Mouse (Mus musculus): ENCODE results near the gene F2rl2. TPM values are rescaled to one million over a fixed set of nuclear protein-coding genes. Genes with fewer than 3 reads are reported as not detected.

F2rl2 gene
- polyA plus RNA-seq, 1 experiment from 2014 or later = 0.59 TPM

DNA sequence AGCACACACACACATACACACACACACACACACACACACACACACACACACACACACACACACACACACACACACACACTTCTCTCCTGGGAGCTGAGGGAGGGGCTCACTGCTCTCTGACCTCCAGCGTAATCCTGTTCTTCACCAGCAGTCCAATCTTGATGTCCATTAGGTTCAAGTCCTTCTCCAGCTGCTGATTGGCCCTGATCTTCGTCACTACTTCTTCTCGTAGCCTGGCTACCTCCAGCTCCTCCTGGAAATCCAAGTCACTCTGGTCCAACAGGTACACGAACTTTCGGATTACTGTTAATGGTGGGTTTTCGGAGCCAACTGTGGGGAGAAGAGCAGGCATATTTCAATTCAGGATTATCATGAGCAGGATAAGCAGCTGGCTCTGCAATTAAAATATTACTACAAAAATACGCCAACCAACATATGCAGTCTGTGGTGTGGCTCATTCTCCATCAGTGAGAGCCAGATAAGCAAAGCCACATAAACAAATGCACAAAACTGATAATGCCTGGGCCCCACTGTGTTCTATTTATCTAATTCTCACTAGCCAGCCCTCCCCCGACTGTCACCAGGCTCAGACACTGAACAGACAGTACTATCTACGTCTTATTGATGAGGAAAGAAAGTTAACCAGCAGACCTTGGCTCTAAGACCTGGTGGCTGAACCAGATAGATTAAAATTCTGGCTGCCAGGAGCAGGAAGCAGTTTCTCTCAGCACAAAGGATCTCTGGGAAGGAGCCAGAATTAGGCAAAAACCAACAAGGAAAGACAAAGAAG lies 25.4 kb upstream of the F2rl2 start:
- Histone ChIP-seq H3K27me3 (replicated peaks) (no peaks in the 10 kb centered on the region), H3K9ac (no peak overlapping the region), H3K9me3 (no peaks in the 10 kb centered on the region), H3K36me3 (replicated peaks) (no peaks in the 10 kb centered on the region), H3K4me2 (no peak overlapping the region), H3K4me3 (no peak overlapping the region), H3K4me1 (no peaks in the 10 kb centered on the region), H3K27ac (no peak overlapping the region)
- ATAC-seq (replicated peaks) = no peak
- WGBS = 79% methylated on average over 9 of the region's 9 CpGs

DNA sequence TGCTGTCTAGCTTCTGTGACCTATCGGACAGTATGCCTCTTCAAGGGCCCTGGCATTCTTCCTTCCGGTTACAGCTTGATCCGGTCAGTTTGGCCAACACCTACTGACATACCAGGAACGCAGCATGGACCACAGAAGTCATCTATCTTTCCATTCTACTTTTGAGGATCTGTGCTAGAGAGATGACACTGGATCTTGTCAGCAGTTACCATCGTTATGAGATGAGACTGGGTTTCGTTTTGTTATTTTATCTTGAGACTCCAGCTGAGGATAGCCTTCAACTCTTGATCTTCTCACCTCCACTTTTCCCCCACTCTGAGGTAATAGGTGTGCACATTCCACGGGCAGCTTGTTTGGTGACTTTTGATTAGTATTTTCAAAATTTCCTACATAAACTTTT lies 24.3 kb upstream of the F2rl2 start:
- no peak overlapping the region for H3K9ac ChIP-seq
- H3K27ac ChIP-seq = no peak overlapping the region
- H3K36me3 ChIP-seq (replicated peaks) = no peaks in the 10 kb centered on the region
- 91% methylated on average over 7 of the region's 7 CpGs for WGBS
- H3K27me3 ChIP-seq (replicated peaks) = no peaks in the 10 kb centered on the region
- H3K9me3 ChIP-seq = no peaks in the 10 kb centered on the region
- no peak for ATAC-seq (replicated peaks)
- H3K4me2 ChIP-seq = no peak overlapping the region
- H3K4me1 ChIP-seq = no peaks in the 10 kb centered on the region
- no peak overlapping the region for H3K4me3 ChIP-seq

DNA sequence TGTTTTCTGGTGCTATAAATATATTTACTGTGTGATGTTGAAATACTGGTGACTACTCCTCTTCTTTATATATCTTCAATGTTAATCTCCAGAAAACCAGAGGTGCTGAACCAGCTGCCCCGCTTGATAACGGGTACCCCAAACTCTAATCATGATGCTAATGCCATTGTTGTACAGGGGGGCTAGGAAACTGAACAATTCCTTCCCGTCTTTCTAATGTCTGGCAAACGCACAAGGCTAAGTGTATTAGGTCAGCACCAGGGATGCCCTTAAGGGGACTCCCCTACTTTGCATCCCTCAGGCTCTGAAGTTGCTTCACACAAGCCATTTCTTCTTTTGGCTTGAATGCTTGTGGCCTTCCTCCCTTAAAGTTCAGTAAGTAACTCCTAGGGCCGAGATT lies 17.6 kb upstream of the F2rl2 start:
- Histone ChIP-seq H3K4me3 (no peak overlapping the region), H3K27ac (no peak overlapping the region), H3K4me2 (no peak overlapping the region), H3K27me3 (replicated peaks) (no peaks in the 10 kb centered on the region), H3K4me1 (no peaks in the 10 kb centered on the region), H3K36me3 (replicated peaks) (no peaks in the 10 kb centered on the region), H3K9ac (no peak overlapping the region), H3K9me3 (no peaks in the 10 kb centered on the region)
- no peak for ATAC-seq (replicated peaks)
- 83% methylated on average over 5 of the region's 5 CpGs for WGBS

DNA sequence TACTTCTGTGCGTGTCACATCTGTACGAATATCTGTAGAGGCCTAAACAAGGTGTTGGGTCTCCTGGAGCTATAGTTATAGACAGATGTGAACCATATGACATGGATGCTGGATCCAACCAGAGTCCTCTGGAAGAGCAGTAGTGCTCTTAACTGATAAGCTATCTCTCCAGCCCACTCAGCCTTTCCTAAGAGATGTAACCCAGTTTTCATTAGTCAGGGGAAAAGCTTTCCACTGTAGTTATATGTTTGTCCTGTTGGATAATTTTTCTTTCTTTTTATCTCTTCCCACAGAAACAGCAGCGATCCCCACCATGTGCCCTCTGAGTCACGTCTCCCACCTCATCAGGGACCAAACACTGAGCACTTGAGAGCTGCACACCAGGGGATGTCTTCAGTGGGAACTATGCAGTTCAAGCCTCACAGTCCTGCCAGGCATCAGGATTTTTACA lies 17.1 kb upstream of the F2rl2 start:
- no peak for ATAC-seq (replicated peaks)

DNA sequence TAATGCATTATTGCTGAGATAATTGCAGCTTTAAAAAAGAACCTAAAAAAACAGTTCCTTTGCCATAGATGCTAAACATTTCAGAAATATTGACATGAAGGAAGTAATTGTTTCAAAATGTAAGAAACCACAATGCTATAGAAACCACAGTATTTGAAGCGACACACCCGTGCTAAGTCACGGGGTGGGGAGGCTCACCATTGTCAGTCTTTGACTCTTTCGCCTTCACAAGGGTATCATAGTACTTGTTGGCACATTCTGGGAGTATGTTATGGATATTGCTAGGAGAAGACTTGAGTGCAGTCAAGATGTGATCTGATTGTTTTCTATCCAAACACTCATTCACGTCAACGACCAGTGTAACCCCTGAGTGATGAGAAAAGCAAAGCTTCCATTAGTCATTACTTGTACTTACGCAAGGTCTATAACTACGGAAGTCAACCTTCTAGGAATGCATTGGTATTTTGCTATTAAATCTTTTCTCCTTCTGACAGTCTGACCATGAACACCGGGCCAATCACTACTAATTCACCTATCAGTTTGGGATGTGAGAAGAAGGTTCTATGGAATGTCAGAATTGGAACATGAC lies 11.9 kb upstream of the F2rl2 start:
- H3K4me3 ChIP-seq = no peak overlapping the region
- ATAC-seq (replicated peaks) = no peak
- no peak overlapping the region for H3K4me2 ChIP-seq
- H3K4me1 ChIP-seq = no peaks in the 10 kb centered on the region
- no peaks in the 10 kb centered on the region for H3K36me3 ChIP-seq (replicated peaks)
- no peak overlapping the region for H3K27ac ChIP-seq
- H3K27me3 ChIP-seq (replicated peaks) = no peaks in the 10 kb centered on the region
- WGBS = 94% methylated on average over 9 of the region's 9 CpGs
- H3K9me3 ChIP-seq = no peaks in the 10 kb centered on the region
- H3K9ac ChIP-seq = no peak overlapping the region

More for the DNA sequence above, 17.1 kb upstream of the F2rl2 start:
- Histone ChIP-seq H3K4me3 (no peak overlapping the region), H3K27ac (no peak overlapping the region), H3K4me2 (no peak overlapping the region), H3K9ac (no peak overlapping the region), H3K36me3 (replicated peaks) (no peaks in the 10 kb centered on the region), H3K27me3 (replicated peaks) (no peaks in the 10 kb centered on the region), H3K9me3 (no peaks in the 10 kb centered on the region), H3K4me1 (no peaks in the 10 kb centered on the region)
- WGBS = 90% methylated on average over 4 of the region's 4 CpGs

DNA sequence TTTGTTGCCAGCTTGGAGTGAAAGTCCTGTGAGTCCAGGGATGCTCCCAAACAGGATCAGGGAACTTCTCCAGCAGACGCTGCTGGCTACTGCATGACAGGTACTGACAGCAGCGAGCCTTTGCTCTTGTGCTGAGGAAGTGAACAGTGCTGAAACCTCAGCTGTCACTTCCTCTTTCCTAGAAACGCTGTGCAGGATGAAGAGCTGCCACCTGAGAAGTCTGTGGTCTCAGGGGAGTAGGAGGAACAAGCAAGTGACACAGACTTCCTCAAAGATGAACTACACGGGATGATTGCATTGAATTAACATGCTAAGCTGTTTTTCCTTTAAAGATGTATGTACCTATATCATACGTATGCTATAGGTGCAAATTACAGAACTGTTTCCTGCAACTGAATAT lies 10.9 kb upstream of the F2rl2 start:
- Histone ChIP-seq H3K4me2 (no peak overlapping the region), H3K27me3 (replicated peaks) (no peaks in the 10 kb centered on the region), H3K27ac (no peak overlapping the region), H3K9ac (no peak overlapping the region), H3K36me3 (replicated peaks) (no peaks in the 10 kb centered on the region), H3K4me1 (no peaks in the 10 kb centered on the region), H3K4me3 (no peak overlapping the region), H3K9me3 (no peaks in the 10 kb centered on the region)
- no peak for ATAC-seq (replicated peaks)
- WGBS = 89% methylated on average over 5 of the region's 5 CpGs

DNA sequence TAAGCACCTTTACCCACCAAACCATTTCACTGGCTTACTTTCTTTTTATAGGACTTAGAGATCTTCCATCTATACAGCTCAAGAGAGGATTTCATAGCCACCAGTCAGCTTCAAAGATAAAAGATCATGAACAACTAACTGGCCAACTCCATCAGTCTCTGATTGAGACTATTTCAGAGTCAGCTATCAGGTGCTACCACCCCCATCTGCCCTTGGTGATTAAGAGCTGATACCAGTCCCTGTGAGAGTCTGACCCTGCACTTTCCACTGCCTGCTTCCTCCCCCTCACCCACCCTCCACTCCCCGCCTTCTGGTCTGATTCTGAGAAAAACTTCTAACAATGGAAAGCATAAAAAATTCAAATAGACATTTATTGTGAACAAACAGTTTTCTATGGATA lies 8.1 kb upstream of the F2rl2 start:
- ATAC-seq (replicated peaks) = no peak
- Histone ChIP-seq H3K4me2 (no peak overlapping the region), H3K4me1 (no peaks in the 10 kb centered on the region), H3K4me3 (no peak overlapping the region), H3K36me3 (replicated peaks) (no peaks in the 10 kb centered on the region), H3K27me3 (replicated peaks) (no peaks in the 10 kb centered on the region), H3K27ac (no peak overlapping the region), H3K9ac (no peak overlapping the region), H3K9me3 (no peaks in the 10 kb centered on the region)
- WGBS = 84% methylated on average over 1 of the region's 1 CpGs

DNA sequence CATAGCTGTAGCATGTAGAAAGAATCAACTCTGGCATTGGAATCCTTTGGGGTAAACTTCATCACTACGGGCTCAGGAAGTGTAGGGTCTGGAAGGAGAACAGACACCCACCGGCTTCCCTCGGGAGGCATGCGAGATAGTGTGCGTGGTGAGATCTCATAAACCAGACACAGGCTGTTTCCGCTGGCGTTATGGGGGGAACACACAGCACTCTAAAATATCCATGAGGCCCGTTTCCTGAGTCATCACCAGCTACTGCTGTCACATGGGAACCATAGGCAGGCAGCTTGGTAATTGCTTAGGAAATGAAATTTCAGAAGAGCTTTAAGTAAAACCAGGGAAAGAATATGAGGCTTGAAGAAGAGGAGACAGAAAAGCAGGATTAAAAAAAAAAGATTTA lies 4.5 kb upstream of the F2rl2 start:
- no peak for ATAC-seq (replicated peaks)
- H3K27ac ChIP-seq = no peak overlapping the region
- whole genome bisulfite sequencing = 89% methylated on average over 8 of the region's 8 CpGs

DNA sequence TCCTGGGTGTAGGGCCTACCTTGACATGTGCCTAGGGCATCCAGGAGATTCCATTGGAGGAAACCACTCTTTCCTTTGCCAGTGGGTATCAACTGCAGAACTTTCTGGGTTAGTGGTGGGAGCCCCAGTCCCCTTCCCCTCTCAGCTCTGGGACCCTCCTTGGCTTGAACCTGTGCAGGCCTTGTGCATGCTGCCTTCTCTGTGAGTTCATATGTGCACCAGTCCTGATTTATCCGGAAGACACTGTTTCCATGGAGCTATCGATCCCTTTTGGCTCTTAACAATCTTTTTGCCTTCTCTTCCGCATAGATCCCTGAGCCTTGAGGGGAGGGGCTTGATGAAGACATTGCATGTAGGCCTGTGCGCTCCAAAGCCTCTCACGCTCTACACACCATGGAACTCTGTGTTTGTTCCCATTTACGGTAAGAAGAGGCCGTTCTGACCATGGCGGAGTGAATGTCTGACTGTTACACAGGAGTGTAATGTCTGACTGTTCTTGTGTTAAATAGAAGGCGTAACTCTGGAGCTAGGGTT lies 466 bp upstream of the F2rl2 start:
- no peak overlapping the region for H3K9ac ChIP-seq
- no peak overlapping the region for H3K4me2 ChIP-seq
- no peaks in the 10 kb centered on the region for H3K9me3 ChIP-seq
- no peak overlapping the region for H3K4me3 ChIP-seq
- H3K27me3 ChIP-seq (replicated peaks) = no peaks in the 10 kb centered on the region
- H3K27ac ChIP-seq = no peak overlapping the region
- no peaks in the 10 kb centered on the region for H3K36me3 ChIP-seq (replicated peaks)
- no peak; the same call in 1 of the 2 replicates for ATAC-seq (replicated peaks)
- WGBS = 82% methylated on average over 9 of the region's 9 CpGs
- H3K4me1 ChIP-seq = no peaks in the 10 kb centered on the region

More for the DNA sequence above, 4.5 kb upstream of the F2rl2 start:
- H3K27me3 ChIP-seq (replicated peaks) = no peaks in the 10 kb centered on the region
- no peak overlapping the region for H3K4me3 ChIP-seq
- H3K4me2 ChIP-seq = no peak overlapping the region
- H3K9me3 ChIP-seq = no peaks in the 10 kb centered on the region
- H3K9ac ChIP-seq = no peak overlapping the region
- H3K4me1 ChIP-seq = no peaks in the 10 kb centered on the region
- H3K36me3 ChIP-seq (replicated peaks) = no peaks in the 10 kb centered on the region

DNA sequence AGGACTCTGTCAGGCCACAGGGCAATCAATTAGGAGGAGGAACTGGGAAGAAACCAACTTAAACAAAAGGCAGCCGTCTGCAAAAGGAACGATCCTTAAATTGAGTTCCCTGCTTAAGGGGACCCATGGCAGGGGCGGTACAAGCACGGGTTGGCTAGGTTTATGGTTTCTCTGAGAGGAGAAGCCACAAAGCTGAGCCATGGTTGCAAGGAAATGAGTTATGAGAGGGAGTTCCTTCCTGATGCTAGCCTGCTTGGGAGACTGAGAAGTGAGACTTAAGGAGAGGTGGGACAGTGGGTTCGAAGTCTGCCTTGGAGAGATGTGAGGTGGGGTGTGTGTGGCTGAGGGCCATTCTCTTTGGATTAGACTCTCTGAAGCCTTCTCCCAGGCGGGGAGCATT lies 1.2 kb downstream of the F2rl2 start:
- Histone ChIP-seq H3K4me1 (no peaks in the 10 kb centered on the region), H3K27ac (no peak overlapping the region), H3K9me3 (no peaks in the 10 kb centered on the region), H3K4me2 (no peak overlapping the region), H3K4me3 (no peak overlapping the region), H3K27me3 (replicated peaks) (no peaks in the 10 kb centered on the region), H3K9ac (no peak overlapping the region), H3K36me3 (replicated peaks) (no peaks in the 10 kb centered on the region)
- WGBS = 50% methylated on average over 6 of the region's 6 CpGs
- no peak for ATAC-seq (replicated peaks)

DNA sequence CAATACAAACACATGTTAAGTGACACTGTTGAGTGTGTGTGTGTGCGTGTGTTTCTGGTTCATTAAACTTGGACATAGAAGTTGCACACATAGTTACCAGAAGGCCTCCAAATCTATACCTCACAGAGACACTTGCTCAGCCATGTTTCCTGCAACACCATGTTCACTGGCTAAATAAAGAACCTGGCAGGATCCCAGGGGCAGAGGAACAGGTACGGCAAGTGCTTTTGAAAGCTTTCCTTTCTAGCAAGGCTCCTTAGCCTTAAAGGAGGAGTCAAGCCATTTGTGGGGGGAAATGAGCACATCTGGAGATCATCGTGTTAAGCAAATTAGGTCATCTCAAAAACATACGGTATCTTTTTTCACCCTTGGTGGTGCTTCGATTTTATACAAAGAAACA lies 6.7 kb downstream of the F2rl2 start:
- 85% methylated on average over 5 of the region's 5 CpGs for WGBS
- Histone ChIP-seq H3K9me3 (no peaks in the 10 kb centered on the region), H3K4me1 (no peaks in the 10 kb centered on the region), H3K4me2 (no peak overlapping the region), H3K27ac (no peak overlapping the region), H3K4me3 (no peak overlapping the region), H3K9ac (no peak overlapping the region), H3K27me3 (replicated peaks) (no peaks in the 10 kb centered on the region), H3K36me3 (replicated peaks) (no peaks in the 10 kb centered on the region)
- no peak for ATAC-seq (replicated peaks)

DNA sequence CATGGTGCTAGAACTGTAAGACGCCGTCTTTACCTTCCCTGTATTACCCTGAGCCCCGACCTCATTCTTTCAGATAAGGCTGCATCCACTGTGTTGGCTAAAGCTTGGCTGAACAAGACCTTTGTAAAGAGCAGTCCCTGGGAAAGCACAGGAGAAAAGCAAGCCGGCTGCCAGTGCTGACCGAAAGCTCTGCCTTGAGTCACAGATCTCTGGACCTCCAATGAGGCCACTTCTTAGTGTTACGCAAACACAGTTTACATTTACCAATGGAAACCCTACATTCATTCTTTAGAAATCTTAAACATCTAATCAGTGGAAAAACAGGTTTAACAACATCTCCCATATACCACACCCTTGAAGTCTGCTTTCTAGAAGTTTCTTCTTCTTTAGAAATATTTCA lies 8.9 kb downstream of the F2rl2 start:
- H3K9ac ChIP-seq = no peak overlapping the region
- no peaks in the 10 kb centered on the region for H3K27me3 ChIP-seq (replicated peaks)
- H3K4me2 ChIP-seq = no peak overlapping the region
- H3K4me1 ChIP-seq = no peaks in the 10 kb centered on the region
- no peak for ATAC-seq (replicated peaks)
- H3K9me3 ChIP-seq = no peaks in the 10 kb centered on the region
- H3K36me3 ChIP-seq (replicated peaks) = no peaks in the 10 kb centered on the region
- H3K27ac ChIP-seq = no peak overlapping the region
- 95% methylated on average over 6 of the region's 6 CpGs for WGBS
- no peak overlapping the region for H3K4me3 ChIP-seq

DNA sequence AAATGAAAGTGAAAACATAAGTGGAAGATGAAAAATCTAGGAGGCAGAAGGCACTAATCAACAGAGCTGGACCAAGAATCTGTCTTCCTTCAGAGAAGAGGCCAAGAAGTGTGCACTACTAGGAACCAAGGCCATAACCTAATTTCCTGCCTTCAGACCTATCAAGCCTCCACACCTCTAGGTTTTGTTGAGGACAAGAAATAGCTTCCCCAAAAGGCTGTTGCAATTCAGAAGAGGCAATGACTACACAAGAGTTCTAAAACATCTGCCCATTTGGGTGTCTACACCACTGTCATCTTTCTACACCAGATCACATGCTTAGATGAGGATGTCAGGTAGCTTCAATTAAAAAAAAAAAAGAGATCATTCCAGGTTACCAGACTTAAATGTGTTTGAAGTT lies 15.4 kb downstream of the F2rl2 start:
- no peak overlapping the region for H3K9ac ChIP-seq
- no peaks in the 10 kb centered on the region for H3K27me3 ChIP-seq (replicated peaks)
- no peaks in the 10 kb centered on the region for H3K36me3 ChIP-seq (replicated peaks)
- no peak overlapping the region for H3K4me2 ChIP-seq
- ATAC-seq (replicated peaks) = no peak
- H3K9me3 ChIP-seq = no peaks in the 10 kb centered on the region
- no peaks in the 10 kb centered on the region for H3K4me1 ChIP-seq
- no peak overlapping the region for H3K27ac ChIP-seq
- no peak overlapping the region for H3K4me3 ChIP-seq

Measured in midbrain, embryonic 15.5 days (tissue).